Comparison of ENCODE assay signal across 10 mouse cellular contexts in the genomic region with DNA sequence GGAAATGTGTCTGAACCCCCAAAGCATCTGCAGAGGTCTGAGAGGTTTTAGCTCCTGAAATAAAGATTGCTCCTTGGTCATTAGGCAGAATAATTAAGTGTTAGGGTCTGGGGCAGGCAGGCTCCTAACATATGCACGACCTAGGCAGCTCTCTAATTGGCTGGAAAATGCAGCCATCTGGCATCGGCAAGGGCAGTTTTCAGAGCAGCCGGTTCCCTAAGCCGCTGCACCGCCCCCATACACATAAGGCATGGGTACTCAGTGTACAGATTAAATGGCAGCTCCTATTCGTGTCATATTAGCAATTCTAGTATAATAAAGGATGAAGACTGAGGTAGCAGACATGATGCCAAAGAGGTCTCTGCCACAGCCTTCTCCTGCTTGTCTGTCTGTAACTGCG.
DNase-seq lines count a peak whose midpoint lies in the region; ATAC-seq and TF ChIP-seq lines count a peak whose summit lies in the region.
"Had no signal": no experiment of that assay in that cellular context is flagged by ENCODE, and none has a peak within 500 bp of the region (broad histone marks: within the 10 kb centered on the region; RNA-seq: fewer than 3 reads in every experiment).

No protein-coding gene starts in this region.

- WGBS in neural tube, embryonic 12.5 days, result 43% methylated on average over 7 of the region's 7 CpGs
- 33% methylated on average over 7 of the region's 7 CpGs for WGBS in embryonic facial prominence, embryonic 14.5 days

- no peaks in the 10 kb centered on the region for H3K27me3 ChIP-seq in neural tube, embryonic 12.5 days (replicated peaks)
- no peaks in the 10 kb centered on the region for H3K27me3 ChIP-seq in embryonic facial prominence, embryonic 14.5 days (replicated peaks; ENCODE audit: control insufficient read depth, insufficient read depth, low read length)
- H3K27me3 ChIP-seq: embryonic facial prominence, embryonic 12.5 days; lung, embryonic 15.5 days had no signal

- H3K4me1 ChIP-seq in neural tube, embryonic 12.5 days, result peaks cover 4% of the 10 kb centered on the region; the same call in 1 of the 2 replicates
- H3K4me1 ChIP-seq in embryonic facial prominence, embryonic 14.5 days (ENCODE audit: control insufficient read depth, insufficient read depth, low read length), result peaks cover 15% of the 10 kb centered on the region

- H3K27ac ChIP-seq in neural tube, embryonic 12.5 days, result no peak overlapping the region
- no peak overlapping the region for H3K27ac ChIP-seq in embryonic facial prominence, embryonic 14.5 days (replicated peaks; ENCODE audit: low read depth, low read length)
- peak overlapping the region; percentile 73 for H3K27ac ChIP-seq in layer of hippocampus, adult 2 months
- H3K27ac ChIP-seq: embryonic facial prominence, embryonic 12.5 days; lung, embryonic 15.5 days had no signal

- H3K9me3 ChIP-seq in neural tube, embryonic 12.5 days, result no peaks in the 10 kb centered on the region
- no peaks in the 10 kb centered on the region for H3K9me3 ChIP-seq in embryonic facial prominence, embryonic 14.5 days (ENCODE audit: control insufficient read depth, low read length)
- H3K9me3 ChIP-seq: embryonic facial prominence, embryonic 12.5 days; lung, embryonic 15.5 days had no signal

- no peak overlapping the region for H3K4me3 ChIP-seq in neural tube, embryonic 12.5 days
- H3K4me3 ChIP-seq in embryonic facial prominence, embryonic 14.5 days (ENCODE audit: low read depth, low read length), result no peak overlapping the region
- no peak overlapping the region for H3K4me3 ChIP-seq in layer of hippocampus, adult 2 months
- H3K4me3 ChIP-seq: embryonic facial prominence, embryonic 12.5 days; lung, embryonic 15.5 days had no signal

- no peak for TF ChIP-seq CTCF in layer of hippocampus, adult 2 months (conservative IDR thresholded peaks at IDR 0.05)

- no peak overlapping the region for H3K4me2 ChIP-seq in neural tube, embryonic 12.5 days (replicated peaks)
- no peak overlapping the region for H3K4me2 ChIP-seq in embryonic facial prominence, embryonic 14.5 days (ENCODE audit: low read depth, low read length)
- H3K4me2 ChIP-seq: embryonic facial prominence, embryonic 12.5 days; lung, embryonic 15.5 days had no signal

- H3K9ac ChIP-seq in neural tube, embryonic 12.5 days, result no peak overlapping the region
- H3K9ac ChIP-seq in embryonic facial prominence, embryonic 14.5 days (ENCODE audit: low read depth, low read length), result no peak overlapping the region
- H3K9ac ChIP-seq: embryonic facial prominence, embryonic 12.5 days; lung, embryonic 15.5 days had no signal

- peak; percentile 71 for ATAC-seq in neural tube, embryonic 12.5 days (ENCODE audit: low FRiP score, low read depth)
- ATAC-seq in embryonic facial prominence, embryonic 14.5 days (ENCODE audit: low read depth), result peak; percentile 72

- H3K36me3 ChIP-seq in neural tube, embryonic 12.5 days, result no peaks in the 10 kb centered on the region
- no peaks in the 10 kb centered on the region for H3K36me3 ChIP-seq in embryonic facial prominence, embryonic 14.5 days (ENCODE audit: control insufficient read depth, insufficient read depth, low read length)
- H3K36me3 ChIP-seq: embryonic facial prominence, embryonic 12.5 days; lung, embryonic 15.5 days had no signal

- DNase-seq in neural tube, embryonic 10.5 days (ENCODE audit: extremely low spot score, low spot score), result no peak
- peak; percentile 55 for DNase-seq in embryonic facial prominence, embryonic 14.5 days (ENCODE audit: low spot score)
- DNase-seq in layer of hippocampus, adult 2 months (ENCODE audit: low spot score in 2 of 2), result peak in 1 of 2 experiments; percentile 61
- DNase-seq in retina, postnatal 7 days (ENCODE audit: low read depth, low spot score), result peak; percentile 25
- no peak for DNase-seq in kidney, adult 9 months
- no peak for DNase-seq in B cell, adult 2 months
- DNase-seq in T-cell, adult 2 months (ENCODE audit: low spot score), result no peak

Comparison
In these comparisons a context has a peak if more than half of its experiments do, and no peak if none do; other contexts are left out.
1. DNase-seq: peak in embryonic facial prominence, embryonic 14.5 days (single experiment) and retina, postnatal 7 days (single experiment); none in neural tube, embryonic 10.5 days (single experiment), kidney, adult 9 months (single experiment), B cell, adult 2 months (0 of 2) and T-cell, adult 2 months (single experiment).